Mouse (Mus musculus): ENCODE results near the gene Maneal. TPM values are rescaled to one million over a fixed set of nuclear protein-coding genes. Genes with fewer than 3 reads are reported as not detected.

Gene Maneal
- total and polyA plus RNA-seq, 3 experiments, result 0.08 TPM; not detected in 2

DNA sequence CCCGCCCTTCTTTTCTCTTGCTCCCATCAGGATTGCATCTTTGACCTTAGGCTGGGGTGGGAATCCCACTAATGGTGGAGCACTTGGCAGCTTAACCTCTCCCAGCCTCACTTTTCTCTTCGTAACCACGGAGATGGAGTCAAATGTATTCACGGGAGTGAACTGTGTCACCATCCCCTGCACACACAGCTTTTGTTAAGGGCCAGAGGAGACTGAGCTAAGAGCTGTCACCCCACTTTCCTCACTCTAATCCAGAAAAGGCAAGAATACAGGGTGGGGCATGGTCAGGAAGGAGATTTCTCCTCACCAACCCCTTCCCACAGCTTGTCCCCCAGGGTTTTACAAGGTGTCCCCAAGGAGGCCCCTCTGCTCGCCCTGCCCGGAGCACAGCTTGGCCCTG lies 31.8 kb upstream of the Maneal start:
- in situ Hi-C loops (cut with MboI; ENCODE audit: low pct_ligation_motif_present, low pct_unique_long_range_greater_than_20kb, low sequenced_read_pairs), result no loop called here

DNA sequence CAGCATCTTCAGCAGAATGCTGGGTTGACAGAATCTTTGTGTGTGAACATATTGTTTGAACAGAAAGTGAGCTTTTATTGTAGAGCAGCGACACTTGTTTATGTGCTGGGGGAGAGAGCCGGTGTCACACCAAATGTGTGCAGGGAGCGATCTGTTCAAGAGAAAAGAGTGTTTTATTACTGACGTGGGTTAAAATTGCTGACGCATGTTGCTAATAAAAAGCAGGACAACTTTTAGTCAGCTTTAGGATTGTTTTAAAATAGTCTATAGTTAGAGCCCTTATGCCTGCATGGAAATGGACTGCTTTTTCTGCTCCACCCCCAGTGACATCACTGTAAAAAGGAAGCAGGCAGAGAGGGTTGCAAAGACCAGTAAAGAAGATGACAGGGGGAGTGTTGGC lies 28.9 kb upstream of the Maneal start:
- in situ Hi-C loops (cut with MboI; ENCODE audit: low pct_ligation_motif_present, low pct_unique_long_range_greater_than_20kb, low sequenced_read_pairs), result no loop called here
- H3K27ac ChIP-seq (ENCODE audit: insufficient read depth, low read depth), result no peak overlapping the region

More for the DNA sequence above, 31.8 kb upstream of the Maneal start:
- DNase-seq (ENCODE audit: extremely low read depth), result no peak
- H3K4me1 ChIP-seq (ENCODE audit: control insufficient read depth in 1 of 2, insufficient read depth in 2 of 2), result 0 out of 4 replicates have a peak, but pooled peaks cover 0 to 3% of the 10 kb centered on the region in 2 experiments
- H3K27ac ChIP-seq (ENCODE audit: insufficient read depth, low read depth), result no peak overlapping the region
- dilution Hi-C loops (cut with MboI; ENCODE audit: extremely low pct_ligation_motif_present, extremely low pct_unique_long_range_greater_than_20kb, low sequenced_read_pairs), result no loop called here
- peaks cover 3% of the 10 kb centered on the region for H3K9me3 ChIP-seq (replicated peaks; ENCODE audit: low read length)
- peaks cover 85% of the 10 kb centered on the region for H3K27me3 ChIP-seq (replicated peaks)
- no peak overlapping the region for H3K9ac ChIP-seq (ENCODE audit: insufficient read depth, low read depth)
- no peaks in the 10 kb centered on the region for H3K36me3 ChIP-seq (replicated peaks in 1 of 2; ENCODE audit: control insufficient read depth in 1 of 2, insufficient read depth in 1 of 2, low read length in 1 of 2)
- no peak for TF ChIP-seq NRF1 (IDR thresholded peaks at IDR 0.05; ENCODE audit: low read depth, low read length)
- no peak for TF ChIP-seq JUN (IDR thresholded peaks at IDR 0.05; ENCODE audit: insufficient read depth, low read depth, low read length)
- no peak for TF ChIP-seq ELF1 (IDR thresholded peaks at IDR 0.05; ENCODE audit: low read depth, low read length)
- TF ChIP-seq MAFK (IDR thresholded peaks at IDR 0.05; ENCODE audit: insufficient replicate concordance, low read length), result no peak
- TF ChIP-seq UBTF (IDR thresholded peaks at IDR 0.05; ENCODE audit: low read depth, low read length), result no peak
- no peak for TF ChIP-seq IRF4 (IDR thresholded peaks at IDR 0.05; ENCODE audit: low read depth, low read length)
- no peak for TF ChIP-seq SMC3 (IDR thresholded peaks at IDR 0.05; ENCODE audit: low read depth, low read length)
- TF ChIP-seq ZC3H11A (IDR thresholded peaks at IDR 0.05; ENCODE audit: low read depth, low read length), result no peak
- no peak for TF ChIP-seq RCOR1 (conservative IDR thresholded peaks at IDR 0.05; ENCODE audit: low read depth, low read length)
- TF ChIP-seq E2F4 (IDR thresholded peaks at IDR 0.05; ENCODE audit: insufficient replicate concordance, low read depth, low read length), result no peak
- no peak for TF ChIP-seq USF2 (conservative IDR thresholded peaks at IDR 0.05; ENCODE audit: low read depth, low read length)
- no peak for TF ChIP-seq MYC (IDR thresholded peaks at IDR 0.05; ENCODE audit: low read depth, low read length)
- no peak for TF ChIP-seq HCFC1 (IDR thresholded peaks at IDR 0.05; ENCODE audit: low read depth, low read length)
- no peak for TF ChIP-seq MAX (IDR thresholded peaks at IDR 0.05; ENCODE audit: low read length)
- no peak for TF ChIP-seq RAD21 (IDR thresholded peaks at IDR 0.05; ENCODE audit: low read depth, low read length)
- no peak for TF ChIP-seq KAT2A (IDR thresholded peaks at IDR 0.05; ENCODE audit: insufficient replicate concordance, low read length)
- no peak overlapping the region for H3K4me2 ChIP-seq (ENCODE audit: insufficient read depth, low read depth, poor library complexity, severe bottlenecking)
- H3K4me3 ChIP-seq (replicated peaks in 1 of 3; ENCODE audit: low read depth in 2 of 3, low read length in 2 of 3, poor library complexity in 1 of 3), result no peak overlapping the region
- no peaks in the 10 kb centered on the region for H3K79me2 ChIP-seq (replicated peaks; ENCODE audit: control insufficient read depth, extremely low read depth, insufficient read depth, poor library complexity, severe bottlenecking)

More for the DNA sequence above, 28.9 kb upstream of the Maneal start:
- no peaks in the 10 kb centered on the region for H3K36me3 ChIP-seq (replicated peaks in 1 of 2; ENCODE audit: control insufficient read depth in 1 of 2, insufficient read depth in 1 of 2, low read length in 1 of 2)
- dilution Hi-C loops (cut with MboI; ENCODE audit: extremely low pct_ligation_motif_present, extremely low pct_unique_long_range_greater_than_20kb, low sequenced_read_pairs), result no loop called here
- no peak overlapping the region for H3K4me2 ChIP-seq (ENCODE audit: insufficient read depth, low read depth, poor library complexity, severe bottlenecking)
- no peak overlapping the region for H3K9ac ChIP-seq (ENCODE audit: insufficient read depth, low read depth)
- TF ChIP-seq MYC (IDR thresholded peaks at IDR 0.05; ENCODE audit: low read depth, low read length) (no peak), CHD1 (IDR thresholded peaks at IDR 0.05; ENCODE audit: low read depth, low read length) (no peak), TBP (conservative IDR thresholded peaks at IDR 0.05; ENCODE audit: low read depth, low read length) (no peak), POLR2A (IDR thresholded peaks at IDR 0.05; ENCODE audit: low read depth, low read length) (no peak), EP300 (IDR thresholded peaks at IDR 0.05; ENCODE audit: low read length) (no peak), HCFC1 (IDR thresholded peaks at IDR 0.05; ENCODE audit: low read depth, low read length) (no peak), ZC3H11A (IDR thresholded peaks at IDR 0.05; ENCODE audit: low read depth, low read length) (no peak), MXI1 (IDR thresholded peaks at IDR 0.05; ENCODE audit: low read depth, low read length) (no peak)
- peaks cover 3% of the 10 kb centered on the region for H3K9me3 ChIP-seq (replicated peaks; ENCODE audit: low read length)
- peaks cover 90% of the 10 kb centered on the region for H3K27me3 ChIP-seq (replicated peaks)
- DNase-seq (ENCODE audit: extremely low read depth), result no peak
- H3K4me3 ChIP-seq (replicated peaks in 1 of 3; ENCODE audit: low read depth in 2 of 3, low read length in 2 of 3, poor library complexity in 1 of 3), result no peak overlapping the region
- H3K79me2 ChIP-seq (replicated peaks; ENCODE audit: control insufficient read depth, extremely low read depth, insufficient read depth, poor library complexity, severe bottlenecking), result no peaks in the 10 kb centered on the region
- H3K4me1 ChIP-seq (ENCODE audit: control insufficient read depth in 1 of 2, insufficient read depth in 2 of 2), result peaks cover 0 to 6% of the 10 kb centered on the region in 2 experiments; a peak in 1 of 4 replicates

Data from CH12.LX (cell line).